Mouse (Mus musculus) hindbrain, embryonic 15.5 days (tissue): ENCODE measurements around the gene Lrrc1. TPM values are rescaled to one million over a fixed set of nuclear protein-coding genes. Genes with fewer than 3 reads are reported as not detected.

Experiments
- ATAC-seq: fragments of 200-750 bp; cut with Nextera tagmentation; 2 replicates; pipeline ENCODE4 v1.8.0; 2017; ENCODE audit warnings: low read depth, moderate number of reproducible peaks, moderate TSS enrichment; ENCODE audit not compliant: low FRiP score
- H3K27ac ChIP-seq: fragments of 300-500 bp; sonication (generic); replicated peaks from 2 replicates; pipeline ENCODE4 v1.5.1; 2015; ENCODE audit warnings: mild to moderate bottlenecking, inconsistent platforms
- H3K27me3 ChIP-seq: fragments of 300-500 bp; sonication (generic); 2 replicates; pipeline ENCODE4 v1.6.1; 2015; ENCODE audit warnings: control low read depth, inconsistent platforms
- H3K36me3 ChIP-seq: fragments of 300-500 bp; sonication (generic); 2 replicates; pipeline ENCODE4 v1.6.1; 2015; ENCODE audit warnings: control low read depth, inconsistent platforms
- H3K4me1 ChIP-seq: fragments of 300-500 bp; sonication (generic); replicated peaks from 2 replicates; pipeline ENCODE4 v1.6.1; 2015; ENCODE audit warnings: control low read depth, inconsistent platforms
- H3K4me2 ChIP-seq: fragments of 300-500 bp; sonication (generic); 2 replicates; pipeline ENCODE4 v1.6.1; 2015; ENCODE audit warnings: moderate library complexity, mild to moderate bottlenecking, inconsistent platforms
- H3K4me3 ChIP-seq: fragments of 300-500 bp; sonication (generic); 2 replicates; pipeline ENCODE4 v1.5.1; 2015; ENCODE audit warnings: mild to moderate bottlenecking, inconsistent platforms
- H3K9ac ChIP-seq: fragments of 300-500 bp; sonication (generic); 2 replicates; pipeline ENCODE4 v1.6.1; 2015; ENCODE audit warnings: inconsistent platforms
- H3K9me3 ChIP-seq: fragments of 300-500 bp; sonication (generic); 2 replicates; pipeline ENCODE4 v1.6.1; 2016; ENCODE audit warnings: control low read depth, inconsistent platforms
- WGBS: fragments of 180-500 bp; shearing (Covaris S2); methylation state at CpG from one replicate; pipeline ENCODE4 v1.1.7; 2015; 5-methylcytosine and 5-hydroxymethylcytosine counted together
- polyA plus RNA-seq: library from polyadenylated mRNA; unstranded; fragments of >200 nt; fragmentation: Nextera tagmentation; extraction: Ambion mirVana; gene quantifications from 2 replicates; pipeline ENCODE4 v1.2.1, GENCODE M21; 2015

The Lrrc1 gene
- polyA plus RNA-seq, 1 experiment from 2014 or later = 5.9 TPM

DNA sequence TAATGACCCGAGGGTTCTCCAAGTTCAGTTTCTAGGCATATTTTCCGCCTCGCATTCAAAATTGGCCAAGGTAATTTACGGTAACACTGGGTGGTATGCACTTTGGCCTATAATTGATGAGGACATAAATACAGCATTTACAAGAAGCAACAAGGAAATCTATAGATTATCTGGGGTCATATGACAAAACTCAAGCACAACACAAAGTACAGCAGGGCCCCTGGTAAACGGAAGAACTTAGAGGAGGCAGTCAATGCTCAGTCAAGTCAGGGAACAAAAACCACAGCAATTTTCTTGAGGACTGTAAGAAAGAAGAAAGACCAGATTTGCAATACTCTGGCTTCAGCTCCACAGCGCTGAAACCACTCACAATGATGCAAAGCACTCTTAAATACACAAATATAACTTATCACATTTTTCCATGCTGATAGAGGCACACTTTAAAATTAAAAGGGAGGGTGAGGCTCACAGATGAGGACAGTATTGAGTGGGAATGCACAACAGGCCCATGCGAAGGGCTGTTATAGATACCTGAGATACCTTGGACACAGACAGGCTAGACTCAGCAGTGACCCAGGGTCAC lies 27.8 kb downstream of the Lrrc1 start:
- Histone ChIP-seq H3K4me3 (no peak overlapping the region), H3K27me3 (no peaks in the 10 kb centered on the region), H3K27ac (no peak overlapping the region), H3K36me3 (no peaks in the 10 kb centered on the region), H3K4me1 (peaks cover 14% of the 10 kb centered on the region), H3K4me2 (no peak overlapping the region), H3K9me3 (no peaks in the 10 kb centered on the region), H3K9ac (no peak overlapping the region)
- 85% methylated on average over 7 of the region's 7 CpGs for WGBS
- ATAC-seq = no peak

DNA sequence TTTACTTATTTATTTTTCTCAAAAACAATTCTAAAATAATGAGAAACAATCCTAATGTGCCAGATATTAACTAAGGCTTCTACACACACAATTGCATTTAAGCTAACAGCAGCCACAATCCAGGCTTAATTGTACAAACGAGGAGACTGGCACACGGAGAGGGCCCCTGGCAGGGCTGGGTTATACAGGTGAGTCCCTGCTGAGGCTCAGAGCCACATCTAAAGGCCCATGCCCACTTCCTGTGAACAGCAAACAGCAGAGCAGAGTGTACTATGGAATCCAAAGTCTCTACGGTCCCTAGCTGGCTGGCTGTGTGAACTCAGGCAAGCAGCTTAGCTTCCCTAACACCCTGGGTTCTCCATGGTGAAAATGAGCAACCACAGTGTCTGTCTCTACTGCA lies 30.8 kb downstream of the Lrrc1 start:
- 60% methylated on average over 3 of the region's 3 CpGs for WGBS
- H3K4me2 ChIP-seq = no peak overlapping the region
- H3K27ac ChIP-seq = no peak overlapping the region
- H3K27me3 ChIP-seq = no peaks in the 10 kb centered on the region
- peaks cover 14% of the 10 kb centered on the region for H3K4me1 ChIP-seq
- no peak overlapping the region for H3K9ac ChIP-seq
- no peaks in the 10 kb centered on the region for H3K36me3 ChIP-seq
- no peaks in the 10 kb centered on the region for H3K9me3 ChIP-seq
- ATAC-seq = no peak
- H3K4me3 ChIP-seq = no peak overlapping the region

DNA sequence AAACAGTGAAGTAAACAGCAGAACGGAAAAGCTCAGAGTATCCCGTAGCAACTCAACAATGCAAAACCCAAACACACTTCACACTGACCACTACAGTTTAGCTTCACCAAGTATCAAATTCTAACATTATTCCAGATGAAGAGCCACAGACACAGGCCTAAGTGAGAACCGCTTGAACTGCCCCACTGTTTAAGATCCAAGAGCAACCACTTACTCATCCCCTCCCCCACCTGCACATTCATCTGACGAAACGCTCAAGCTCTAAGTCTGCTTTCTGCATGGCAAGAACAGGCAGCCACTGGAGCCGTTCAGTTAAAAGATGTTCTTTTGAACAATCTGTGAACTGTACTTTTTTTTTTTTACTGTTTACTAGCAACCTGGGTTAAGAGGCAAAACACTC lies 32.5 kb downstream of the Lrrc1 start:
- no peaks in the 10 kb centered on the region for H3K9me3 ChIP-seq
- WGBS = 36% methylated on average over 6 of the region's 6 CpGs
- H3K4me3 ChIP-seq = no peak overlapping the region
- peak; percentile 66; the same call in 1 of the 2 replicates for ATAC-seq
- H3K36me3 ChIP-seq = no peaks in the 10 kb centered on the region
- no peak overlapping the region for H3K27ac ChIP-seq
- H3K4me1 ChIP-seq = peaks cover 14% of the 10 kb centered on the region
- H3K4me2 ChIP-seq = no peak overlapping the region
- H3K9ac ChIP-seq = no peak overlapping the region
- no peaks in the 10 kb centered on the region for H3K27me3 ChIP-seq

GRCm38 (mm10) chr9:77510574-77510973 lies 34.1 kb downstream of the Lrrc1 start:
- no peak overlapping the region for H3K4me3 ChIP-seq
- no peak overlapping the region for H3K4me2 ChIP-seq
- no peaks in the 10 kb centered on the region for H3K27me3 ChIP-seq
- no peaks in the 10 kb centered on the region for H3K36me3 ChIP-seq
- peaks cover 14% of the 10 kb centered on the region for H3K4me1 ChIP-seq
- H3K9ac ChIP-seq = no peak overlapping the region
- 76% methylated on average over 8 of the region's 8 CpGs for WGBS
- no peak for ATAC-seq
- no peak overlapping the region for H3K27ac ChIP-seq
- no peaks in the 10 kb centered on the region for H3K9me3 ChIP-seq

DNA sequence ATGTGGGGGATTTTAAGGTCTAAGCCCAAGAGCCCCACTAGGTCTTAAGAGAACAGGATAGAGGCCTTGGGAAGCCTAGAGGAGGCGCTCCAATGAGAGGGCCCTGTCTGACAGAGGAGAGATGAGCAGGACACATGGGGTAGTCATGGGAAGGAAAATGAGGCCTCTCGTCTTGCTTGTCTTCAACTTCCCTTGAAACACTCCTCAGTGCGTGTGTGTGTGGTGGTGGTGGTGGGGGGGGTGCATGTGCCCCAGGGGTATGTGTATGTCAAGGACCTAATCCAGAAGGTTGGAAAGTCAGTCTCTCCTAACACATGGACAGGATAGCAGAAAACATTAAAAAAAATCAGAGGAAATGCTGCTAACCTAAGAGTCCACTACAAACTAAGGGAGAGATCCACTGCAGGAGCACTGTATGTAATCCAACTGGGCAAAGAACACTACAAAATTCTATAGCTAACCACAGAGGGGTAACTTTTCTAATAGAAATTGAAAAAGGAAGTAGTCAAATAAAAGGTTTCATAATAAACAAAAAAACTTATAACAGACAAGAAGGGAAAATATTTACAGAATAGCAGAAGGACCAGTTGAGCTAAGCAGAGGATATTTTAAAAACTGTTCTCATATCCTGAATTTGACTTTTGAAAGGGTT lies 36.8 kb downstream of the Lrrc1 start:
- H3K4me1 ChIP-seq = peaks cover 20% of the 10 kb centered on the region
- WGBS = 86% methylated on average over 3 of the region's 3 CpGs
- H3K4me3 ChIP-seq = no peak overlapping the region
- H3K9me3 ChIP-seq = no peaks in the 10 kb centered on the region
- H3K9ac ChIP-seq = no peak overlapping the region
- H3K36me3 ChIP-seq = no peaks in the 10 kb centered on the region
- H3K27me3 ChIP-seq = no peaks in the 10 kb centered on the region
- H3K4me2 ChIP-seq = no peak overlapping the region
- no peak for ATAC-seq
- H3K27ac ChIP-seq = no peak overlapping the region

DNA sequence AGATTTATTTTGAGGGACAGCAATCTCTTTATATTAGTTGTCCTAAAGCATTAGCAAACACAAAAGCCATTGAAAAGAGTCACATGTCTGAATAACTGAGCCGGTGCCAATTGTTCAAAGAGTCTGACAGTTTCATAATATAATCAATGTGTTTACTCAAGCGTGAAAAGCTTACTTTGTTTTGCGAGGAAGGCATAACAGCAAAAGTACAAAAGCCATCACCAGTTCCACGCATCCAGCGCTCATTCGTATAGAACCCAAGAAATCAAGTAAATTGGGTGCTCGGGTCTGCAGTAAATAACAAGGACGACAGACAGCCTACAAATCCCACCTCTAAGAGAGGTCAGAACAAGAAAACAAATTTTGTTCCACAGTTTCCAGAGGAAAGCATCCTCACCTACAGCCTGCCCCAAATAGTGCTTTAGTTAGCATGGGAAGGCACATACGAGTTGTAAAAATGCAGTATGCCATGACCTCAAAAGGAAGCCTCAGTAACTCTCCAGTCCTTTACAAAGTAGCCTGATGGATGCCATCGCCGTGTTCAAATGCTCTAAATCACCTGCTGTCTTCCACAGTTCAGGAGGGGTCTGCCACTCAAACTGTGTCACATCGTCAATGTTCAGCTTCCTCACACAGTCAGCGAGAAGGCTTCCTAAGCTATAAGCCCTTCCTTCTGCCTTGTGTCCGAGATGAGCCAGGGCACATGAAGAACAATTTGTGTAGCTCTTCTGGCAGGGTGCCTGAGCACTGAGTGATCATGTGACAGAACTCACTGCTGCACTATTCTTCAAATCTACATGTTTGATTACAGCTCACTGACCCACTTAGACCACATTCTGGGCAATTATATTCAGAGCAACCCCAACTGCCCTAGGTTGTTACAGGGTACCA lies 41.9 kb downstream of the Lrrc1 start:
- WGBS = 14% methylated on average over 14 of the region's 14 CpGs
- Histone ChIP-seq H3K4me2 (peak overlapping the region; percentile 33), H3K27ac (peak overlapping the region; percentile 36; the same call in 1 of the 2 replicates)

GRCm38 (mm10) chr9:77502171-77502547 lies 42.5 kb downstream of the Lrrc1 start:
- no peak overlapping the region for H3K4me2 ChIP-seq
- no peak for ATAC-seq

More for the DNA sequence above, 41.9 kb downstream of the Lrrc1 start:
- ATAC-seq = peak; percentile 82
- peaks cover 21% of the 10 kb centered on the region for H3K4me1 ChIP-seq
- H3K9me3 ChIP-seq = no peaks in the 10 kb centered on the region
- no peak overlapping the region for H3K4me3 ChIP-seq
- H3K9ac ChIP-seq = no peak overlapping the region
- no peaks in the 10 kb centered on the region for H3K36me3 ChIP-seq
- no peaks in the 10 kb centered on the region for H3K27me3 ChIP-seq

DNA sequence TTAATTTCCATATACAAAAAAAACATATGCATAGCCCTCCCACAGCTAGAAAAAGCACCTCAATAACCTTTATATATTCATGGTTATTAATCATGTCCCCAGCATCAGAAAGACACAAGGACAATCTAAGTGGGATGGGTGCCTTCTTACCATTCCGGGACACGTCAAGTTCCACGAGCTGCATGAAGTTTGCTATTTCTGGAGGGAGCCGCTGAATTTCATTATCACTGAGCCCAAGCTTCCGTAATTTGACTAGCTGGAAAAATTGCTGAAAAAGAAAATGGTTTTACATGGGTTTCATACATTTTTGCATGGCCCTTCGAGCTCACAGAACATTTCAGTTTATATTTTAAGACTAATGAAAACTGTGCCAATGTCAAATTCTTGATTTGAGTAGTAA lies 45.6 kb downstream of the Lrrc1 start:
- H3K4me3 ChIP-seq = no peak overlapping the region
- 76% methylated on average over 6 of the region's 6 CpGs for WGBS
- no peaks in the 10 kb centered on the region for H3K36me3 ChIP-seq
- ATAC-seq = no peak
- H3K4me1 ChIP-seq = peaks cover 33% of the 10 kb centered on the region
- H3K27me3 ChIP-seq = peaks cover 6% of the 10 kb centered on the region; the same call in 1 of the 2 replicates
- H3K9me3 ChIP-seq = no peaks in the 10 kb centered on the region
- H3K4me2 ChIP-seq = no peak overlapping the region
- no peak overlapping the region for H3K27ac ChIP-seq
- H3K9ac ChIP-seq = no peak overlapping the region

More at GRCm38 (mm10) chr9:77502171-77502547, 42.5 kb downstream of the Lrrc1 start:
- H3K9ac ChIP-seq = no peak overlapping the region
- H3K4me1 ChIP-seq = peaks cover 22% of the 10 kb centered on the region
- H3K27me3 ChIP-seq = no peaks in the 10 kb centered on the region
- no peaks in the 10 kb centered on the region for H3K9me3 ChIP-seq
- no peaks in the 10 kb centered on the region for H3K36me3 ChIP-seq
- no peak overlapping the region for H3K4me3 ChIP-seq
- no peak overlapping the region for H3K27ac ChIP-seq
- 34% methylated on average over 6 of the region's 6 CpGs for WGBS

- Histone ChIP-seq H3K27me3 (peaks cover 6% of the 10 kb centered on the region; the same call in 1 of the 2 replicates), H3K4me2 (no peak overlapping the region), H3K9ac (no peak overlapping the region), H3K4me3 (no peak overlapping the region), H3K4me1 (peaks cover 28% of the 10 kb centered on the region), H3K9me3 (no peaks in the 10 kb centered on the region), H3K27ac (no peak overlapping the region), H3K36me3 (no peaks in the 10 kb centered on the region)
- WGBS = 80% methylated on average over 3 of the region's 3 CpGs
- no peak for ATAC-seq
Measured at GRCm38 (mm10) chr9:77498406-77498805, 46.3 kb downstream of the Lrrc1 start.

GRCm38 (mm10) chr9:77497173-77497572 lies 47.5 kb downstream of the Lrrc1 start:
- Histone ChIP-seq H3K27me3 (peaks cover 6% of the 10 kb centered on the region; the same call in 1 of the 2 replicates), H3K36me3 (no peaks in the 10 kb centered on the region), H3K27ac (0 out of 2 replicates have a peak overlapping the region, but pooled peaks have one; percentile 43), H3K4me1 (peaks cover 17% of the 10 kb centered on the region), H3K9me3 (no peaks in the 10 kb centered on the region), H3K4me3 (no peak overlapping the region), H3K9ac (no peak overlapping the region), H3K4me2 (no peak overlapping the region)
- no peak for ATAC-seq
- 34% methylated on average over 6 of the region's 6 CpGs for WGBS

GRCm38 (mm10) chr9:77496540-77497062 lies 48.1 kb downstream of the Lrrc1 start:
- WGBS = 16% methylated on average over 12 of the region's 12 CpGs
- H3K4me1 ChIP-seq = peaks cover 13% of the 10 kb centered on the region
- ATAC-seq = peak; percentile 88
- no peak overlapping the region for H3K4me3 ChIP-seq
- H3K9ac ChIP-seq = no peak overlapping the region
- no peaks in the 10 kb centered on the region for H3K36me3 ChIP-seq
- H3K4me2 ChIP-seq = no peak overlapping the region; the same call in 1 of the 2 replicates
- H3K27me3 ChIP-seq = peaks cover 6% of the 10 kb centered on the region; the same call in 1 of the 2 replicates
- H3K9me3 ChIP-seq = no peaks in the 10 kb centered on the region
- H3K27ac ChIP-seq = 0 out of 2 replicates have a peak overlapping the region, but pooled peaks have one; percentile 43
